Mouse (Mus musculus): ENCODE results near the gene Armc9.
A peak's percentile ranks its signal among the peaks of the same experiment; 100 is the strongest.

Armc9 gene

DNA sequence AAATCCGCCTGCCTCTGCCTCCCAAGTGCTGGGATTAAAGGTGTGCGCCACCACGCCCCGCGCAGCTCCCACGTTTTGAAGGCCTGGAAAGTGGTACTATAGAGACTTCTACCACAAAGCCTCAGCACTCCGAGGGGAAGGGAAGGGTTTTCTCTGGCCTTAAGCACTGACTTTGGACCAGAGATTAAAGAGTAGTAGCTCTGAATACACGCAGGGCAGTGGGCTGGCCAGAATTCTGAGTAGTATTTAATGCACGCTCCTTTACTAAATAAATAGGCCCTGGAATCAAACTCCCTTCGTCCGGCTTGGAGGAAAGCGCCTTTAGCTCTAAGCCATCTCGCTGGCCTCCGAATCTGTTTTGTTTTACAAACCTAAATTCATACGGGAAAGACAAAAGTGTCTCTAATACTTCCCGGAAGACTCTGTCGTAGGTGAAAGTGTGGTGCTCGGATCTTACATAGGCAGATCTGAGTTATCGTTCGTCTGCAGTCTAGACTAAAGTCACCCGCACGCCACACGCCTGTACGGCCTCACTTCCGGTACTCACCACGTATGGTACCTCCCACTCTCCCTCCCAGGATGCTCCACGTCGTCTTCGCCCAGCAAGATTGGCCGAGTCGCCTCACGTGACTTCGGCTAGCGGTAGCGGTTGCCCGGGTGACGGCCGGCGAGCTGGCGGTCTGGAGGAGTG is at the start of gene Armc9:
Armc9 (plus strand) TSS at position 648 of the 691 bp plus-strand sequence.
- DNase-seq (ENCODE audit: low spot score in 2 of 2), result peak; percentile 92 to 93

DNA sequence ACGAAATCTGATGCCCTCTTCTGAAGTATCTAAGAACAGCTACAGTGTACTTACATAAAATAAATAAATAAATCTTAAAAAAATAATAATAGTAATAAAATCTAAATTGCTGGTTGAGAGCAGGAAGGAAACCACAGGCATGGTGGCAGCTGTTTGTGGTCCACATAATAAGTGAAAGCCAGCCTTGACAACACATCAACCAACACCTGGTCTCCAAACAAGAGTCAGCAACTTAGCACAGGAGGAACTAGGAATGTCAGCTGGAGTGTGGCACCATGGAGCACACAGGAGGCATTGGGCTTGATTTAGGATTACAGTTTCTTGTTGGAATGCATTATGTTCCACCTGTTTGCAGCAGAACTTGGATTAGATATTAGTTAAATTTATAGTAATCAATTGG is 49.5 kb upstream of the Armc9 start:
- DNase-seq (ENCODE audit: low spot score in 2 of 2), result no peak

DNA sequence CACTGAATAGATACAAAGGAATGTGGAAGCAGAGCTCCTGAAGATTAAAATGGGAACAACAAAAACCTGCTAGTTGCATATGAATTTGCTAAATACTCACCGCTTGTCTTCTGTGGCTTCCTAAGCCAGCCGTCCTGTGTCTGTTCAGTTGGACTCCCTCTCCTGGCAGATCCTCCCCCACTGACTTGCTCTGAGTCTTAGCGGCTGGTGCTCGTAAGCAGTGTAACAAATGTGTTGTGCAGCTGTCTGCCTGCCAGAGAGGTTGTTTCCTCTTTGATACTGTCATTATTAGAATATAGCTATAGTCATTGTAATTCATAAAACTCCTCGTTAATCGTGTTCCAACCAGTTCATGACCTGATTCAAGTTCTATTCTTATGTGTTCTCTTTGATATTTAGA is 42.8 kb upstream of the Armc9 start, which contains the start of gene Htr2b:
Htr2b (minus strand) TSS at position 192 of the 400 bp plus-strand sequence.
- no peak for DNase-seq (ENCODE audit: low spot score in 2 of 2)

DNA sequence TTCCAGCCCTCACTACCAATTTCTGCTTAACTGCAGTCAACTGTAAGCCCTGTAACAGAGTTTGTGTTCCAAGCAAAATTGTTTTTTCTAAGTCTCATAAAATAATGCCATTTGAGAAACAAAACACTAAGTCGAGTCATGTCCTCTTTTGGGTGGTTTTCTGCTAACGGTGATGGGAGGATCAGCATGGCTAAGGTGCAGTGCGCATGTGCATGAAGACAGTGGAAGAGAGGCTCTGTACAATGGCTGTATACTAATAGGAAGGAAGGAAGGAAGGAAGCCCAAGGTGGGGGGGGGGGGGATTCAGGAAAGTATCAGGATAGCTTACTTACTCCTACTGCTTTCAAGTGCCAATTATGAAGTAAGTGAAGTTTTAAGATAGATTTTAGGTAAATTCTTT is 40.4 kb upstream of the Armc9 start:
- no peak for DNase-seq (ENCODE audit: low spot score in 2 of 2)

DNA sequence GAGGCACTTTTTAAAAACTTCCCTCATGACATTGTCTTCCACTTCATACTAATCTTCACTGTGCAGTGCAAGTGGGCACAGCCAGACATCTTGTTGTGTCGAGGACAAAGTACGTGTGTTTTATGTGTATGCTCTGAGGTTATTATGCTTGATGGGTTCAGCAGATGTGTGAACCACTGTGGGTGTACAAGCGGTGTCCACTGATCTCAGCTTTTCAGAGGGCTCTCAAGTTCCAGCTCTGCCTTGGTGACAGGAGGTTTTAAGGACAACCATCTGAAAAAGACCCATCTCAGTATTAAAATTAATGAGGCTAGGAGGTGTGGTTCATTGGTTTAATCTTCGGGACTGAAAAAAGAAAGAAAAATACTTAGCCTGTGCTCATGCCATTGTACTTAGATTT is 35.0 kb upstream of the Armc9 start:
- no peak for DNase-seq (ENCODE audit: low spot score in 2 of 2)

DNA sequence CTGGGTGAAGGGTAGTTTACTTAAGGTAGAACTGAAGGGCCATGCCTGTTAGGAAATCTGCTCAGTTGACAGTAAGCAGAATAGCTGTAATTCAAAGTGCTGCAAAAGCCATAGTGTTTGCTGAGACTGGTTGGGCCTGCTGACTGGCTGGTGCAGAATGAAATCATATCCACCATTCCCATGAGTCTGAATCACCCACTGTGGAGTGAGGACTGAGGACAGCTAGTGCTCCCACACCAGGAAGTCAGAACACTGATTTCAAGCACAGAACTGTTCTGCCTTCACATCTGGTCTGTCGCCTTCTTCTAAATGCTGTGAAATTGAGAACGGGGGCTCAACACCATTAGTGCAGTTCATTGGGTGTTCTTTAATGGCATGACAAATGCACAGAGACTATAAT is 28.5 kb upstream of the Armc9 start:
- DNase-seq (ENCODE audit: low spot score in 2 of 2), result no peak

DNA sequence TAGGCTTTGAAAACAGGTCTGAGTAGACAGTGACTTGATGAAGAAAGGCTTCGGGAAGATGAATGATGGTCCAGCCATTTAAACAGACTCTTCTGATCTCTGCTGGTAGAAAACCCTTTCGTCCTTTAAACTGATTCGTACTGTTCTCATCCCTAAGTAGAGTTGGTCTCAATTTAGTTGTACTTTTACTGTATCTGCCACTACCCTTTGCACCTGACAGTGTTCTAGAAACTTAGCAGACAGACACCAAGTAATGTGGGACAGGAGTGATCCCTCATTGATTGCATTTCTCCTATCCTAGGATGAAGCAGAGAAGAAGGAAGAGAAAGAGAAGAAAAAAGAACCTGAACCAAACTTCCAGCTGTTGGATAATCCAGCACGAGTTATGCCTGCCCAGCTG is 21.2 kb upstream of the Armc9 start, which contains the start of gene Gm21972:
Gm21972 (plus strand) TSS at position 301 of the 400 bp plus-strand sequence.
- no peak for DNase-seq (ENCODE audit: low spot score in 2 of 2)

DNA sequence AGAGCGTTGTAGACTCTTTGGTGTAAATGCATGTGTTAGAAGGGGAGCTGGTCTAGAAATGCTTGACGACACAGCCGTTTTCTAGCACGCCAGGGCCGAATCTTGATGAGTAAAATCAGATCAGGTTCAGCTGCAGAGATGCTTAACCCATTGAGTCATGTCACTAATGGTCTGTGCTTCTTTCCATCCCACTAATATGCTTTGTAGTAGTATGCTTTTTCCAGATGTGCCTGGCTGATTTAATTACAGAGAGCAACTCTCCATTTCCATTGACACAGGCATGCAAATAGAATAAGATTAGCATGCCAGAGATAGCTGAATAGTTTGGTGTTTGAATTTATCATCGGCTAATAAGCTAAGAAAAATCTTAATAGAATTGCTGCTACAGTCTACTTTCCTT is 19.3 kb upstream of the Armc9 start:
- no peak for DNase-seq (ENCODE audit: low spot score in 2 of 2)

DNA sequence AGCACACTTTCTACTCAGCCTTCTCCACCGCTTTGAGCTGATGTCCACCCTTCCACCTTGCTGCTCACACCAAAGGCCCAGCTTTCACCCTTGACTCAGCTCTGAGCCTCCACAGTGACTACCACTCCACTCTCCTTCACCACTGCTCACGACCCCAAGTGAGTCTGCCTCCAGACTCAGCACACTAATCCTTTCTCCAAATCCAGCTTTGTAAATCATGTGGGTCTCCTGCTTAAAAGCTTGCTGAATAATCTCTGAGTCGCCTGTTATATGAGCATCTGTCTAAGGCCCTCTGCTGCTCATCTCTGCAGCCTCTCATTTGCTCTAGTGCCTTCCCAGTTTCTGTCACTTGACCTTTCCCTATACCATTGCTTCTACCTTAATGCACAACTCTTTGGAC is 13.5 kb upstream of the Armc9 start:
- no peak for DNase-seq (ENCODE audit: low spot score in 2 of 2)

DNA sequence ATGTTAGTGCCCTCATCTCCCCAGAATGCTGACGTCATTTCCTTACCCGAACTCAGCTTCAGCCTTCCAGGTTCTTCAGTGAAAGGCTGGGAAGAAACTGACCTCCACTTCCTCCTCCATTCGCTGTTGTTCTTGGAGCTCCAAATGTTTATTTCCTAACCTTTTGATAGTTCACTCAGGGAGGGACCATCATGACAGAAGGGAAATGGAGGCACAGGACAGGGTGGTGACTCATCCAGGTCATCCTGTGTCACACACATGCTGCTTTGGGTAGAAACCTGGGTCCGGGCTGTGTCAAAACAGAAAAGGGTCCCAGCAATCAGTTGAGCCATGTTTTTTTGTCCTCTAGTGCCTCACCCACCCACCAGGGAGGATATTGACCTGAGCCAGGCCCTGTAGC is 11.4 kb upstream of the Armc9 start:
- no peak for DNase-seq (ENCODE audit: low spot score in 2 of 2)

DNA sequence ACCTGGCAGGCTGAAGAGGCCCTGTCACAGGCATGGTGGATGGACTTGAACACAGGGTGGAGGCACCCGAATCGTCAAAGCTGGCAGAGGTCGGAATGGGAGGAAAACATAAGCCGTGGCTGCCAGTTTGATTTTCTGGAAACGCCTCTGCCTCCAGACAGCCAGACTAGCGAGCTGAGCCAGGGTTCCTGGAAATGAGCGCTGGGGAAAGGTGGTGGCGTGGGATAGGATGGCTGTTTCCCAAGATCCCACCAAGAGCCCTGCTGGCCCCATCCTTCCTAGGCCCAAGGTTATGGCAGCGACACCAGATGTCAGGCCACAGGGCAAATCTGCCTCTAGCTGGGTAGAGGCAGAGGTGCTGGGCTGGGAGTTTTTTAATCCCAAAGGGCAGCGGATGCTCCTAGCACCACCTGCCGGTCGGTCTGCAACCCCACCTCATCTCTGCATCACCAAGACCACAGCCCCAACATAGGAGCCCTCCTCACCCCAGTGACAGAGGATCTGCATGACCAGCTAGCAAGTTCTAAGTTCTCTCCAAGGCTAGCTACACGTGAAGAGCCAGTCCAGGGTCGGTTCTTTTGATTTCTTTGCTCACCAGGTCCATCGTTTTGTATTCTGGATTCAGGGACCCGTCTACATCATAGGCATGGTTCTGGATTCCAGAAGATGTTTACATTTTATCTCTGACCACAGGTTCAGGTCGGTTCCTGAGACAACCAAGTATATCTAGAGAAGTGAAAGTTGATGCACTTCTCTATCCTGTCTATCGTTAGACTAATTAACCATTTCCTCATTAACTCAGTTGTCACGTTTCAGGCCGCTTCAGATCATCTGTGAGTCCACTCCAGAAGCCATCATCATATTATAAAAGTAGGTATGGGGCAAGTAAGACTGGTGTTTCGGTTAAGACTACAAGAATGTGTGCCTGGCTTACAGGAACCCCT is 10.3 kb upstream of the Armc9 start:
- DNase-seq (ENCODE audit: low spot score in 2 of 2), result no peak

DNA sequence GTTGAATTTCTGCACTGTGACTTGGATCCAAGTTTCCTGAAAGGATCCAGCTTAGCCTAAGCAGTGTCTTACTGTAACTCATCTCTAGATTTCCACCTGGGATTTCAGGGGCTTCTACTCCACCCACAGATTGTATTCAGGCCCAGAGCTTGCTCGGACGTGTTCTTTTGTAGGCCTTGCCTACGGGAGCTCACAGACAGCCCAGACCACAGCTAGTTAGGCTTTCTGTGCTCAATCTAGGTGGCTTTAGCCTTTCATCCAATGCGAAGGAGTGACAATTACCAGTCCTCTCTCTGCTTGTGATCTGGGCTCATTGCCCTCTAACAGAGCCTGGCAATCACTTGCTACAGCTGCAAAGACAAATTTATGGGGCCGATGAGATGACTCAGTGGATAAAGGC is 8.3 kb upstream of the Armc9 start:
- DNase-seq (ENCODE audit: low spot score in 2 of 2), result no peak

DNA sequence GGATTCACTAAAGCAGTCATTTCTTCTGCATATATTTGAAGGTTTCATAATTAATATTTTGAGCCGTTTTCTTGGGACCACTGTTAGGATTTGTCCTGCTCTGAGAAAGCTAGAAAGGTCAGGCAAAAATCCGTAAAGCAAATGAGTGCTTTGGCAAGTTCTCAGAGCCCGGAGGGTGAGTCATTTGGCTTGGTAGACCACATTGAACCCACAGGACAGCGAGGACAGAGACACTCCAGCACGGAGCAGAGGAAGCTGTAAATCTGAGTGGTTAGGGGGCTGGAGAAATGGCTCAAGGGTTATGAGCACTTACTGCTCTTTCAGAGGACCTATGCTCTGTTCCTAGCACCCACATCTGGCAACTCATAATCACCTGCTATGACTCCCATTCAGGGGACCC is 7.0 kb upstream of the Armc9 start:
- no peak for DNase-seq (ENCODE audit: low spot score in 2 of 2)

DNA sequence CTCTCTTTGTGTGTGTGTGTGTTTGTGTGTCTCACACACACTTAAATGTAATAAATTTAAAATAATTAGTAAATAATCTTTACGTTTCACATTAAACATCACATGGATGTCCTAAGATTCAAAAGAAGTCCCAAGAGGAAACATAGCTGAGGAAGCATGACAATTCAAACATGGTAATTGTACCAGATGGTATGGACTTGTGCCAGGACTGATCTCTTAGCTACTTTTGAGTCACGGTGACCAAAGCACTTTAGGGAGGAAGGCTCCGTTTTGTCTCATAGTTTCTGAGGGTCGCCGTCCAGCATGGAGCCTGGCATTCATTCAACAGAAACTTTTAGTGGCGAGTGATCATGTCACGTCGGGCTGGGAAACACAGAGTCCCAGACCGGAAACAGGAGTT is 6.4 kb upstream of the Armc9 start:
- DNase-seq (ENCODE audit: low spot score in 2 of 2), result no peak

DNA sequence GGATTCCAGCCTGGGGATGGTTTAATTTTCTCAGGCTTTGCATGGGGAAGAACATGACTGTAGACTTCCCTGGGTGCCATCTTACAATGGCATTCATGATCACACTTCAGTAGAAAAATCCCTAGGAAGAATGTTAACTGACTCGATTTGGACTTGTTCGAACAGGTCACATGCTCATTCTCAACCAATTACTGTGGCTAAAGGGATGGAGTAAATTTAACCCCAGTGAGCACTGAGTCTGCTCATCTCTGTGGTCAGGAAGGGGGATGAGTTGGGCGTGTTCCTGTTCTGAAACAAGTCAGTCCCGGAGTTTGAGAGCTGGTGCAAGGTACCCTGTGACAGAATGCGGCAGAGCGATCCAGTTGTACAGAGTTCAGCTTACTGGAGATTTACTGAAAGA is 3.7 kb upstream of the Armc9 start:
- no peak for DNase-seq (ENCODE audit: low spot score in 2 of 2)

DNA sequence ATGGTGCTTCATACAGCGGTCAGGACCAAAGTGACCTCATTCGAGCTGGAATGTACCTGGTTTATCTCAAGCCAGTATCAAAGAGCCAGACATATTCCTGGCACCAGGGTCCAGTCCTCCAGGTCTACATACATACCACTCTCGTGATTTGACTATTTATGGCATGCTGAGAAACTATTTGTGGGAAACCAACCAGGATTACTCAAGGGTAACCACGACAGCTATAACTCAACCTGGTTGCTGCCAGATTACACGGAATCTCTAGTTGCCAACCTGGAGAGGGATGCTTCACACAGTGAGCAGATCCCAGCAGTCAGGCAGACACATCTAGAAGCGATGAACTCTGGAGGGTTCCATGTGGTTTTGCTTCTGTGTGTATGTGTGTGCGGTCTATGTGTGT is 3.2 kb upstream of the Armc9 start:
- DNase-seq (ENCODE audit: low spot score in 2 of 2), result no peak

DNA sequence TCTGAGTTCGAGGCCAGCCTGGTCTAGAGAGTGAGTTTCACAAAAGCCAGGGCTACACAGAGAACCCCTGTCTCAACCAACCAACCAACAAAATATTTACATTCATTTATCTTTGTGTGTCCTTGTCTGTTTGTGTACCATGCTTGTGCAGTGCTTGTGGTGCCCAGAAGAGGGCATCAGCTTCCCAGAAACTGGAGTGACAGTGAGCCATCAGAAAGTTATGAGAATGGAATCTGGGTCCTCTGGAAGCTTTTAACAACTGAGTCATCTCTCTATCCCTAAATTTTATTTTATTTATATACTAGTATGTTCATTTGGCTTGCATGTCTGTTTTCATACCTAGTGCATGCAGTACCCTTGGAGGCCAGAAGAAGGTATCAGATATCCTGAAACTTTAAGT is 2.0 kb upstream of the Armc9 start:
- no peak for DNase-seq (ENCODE audit: low spot score in 2 of 2)

DNA sequence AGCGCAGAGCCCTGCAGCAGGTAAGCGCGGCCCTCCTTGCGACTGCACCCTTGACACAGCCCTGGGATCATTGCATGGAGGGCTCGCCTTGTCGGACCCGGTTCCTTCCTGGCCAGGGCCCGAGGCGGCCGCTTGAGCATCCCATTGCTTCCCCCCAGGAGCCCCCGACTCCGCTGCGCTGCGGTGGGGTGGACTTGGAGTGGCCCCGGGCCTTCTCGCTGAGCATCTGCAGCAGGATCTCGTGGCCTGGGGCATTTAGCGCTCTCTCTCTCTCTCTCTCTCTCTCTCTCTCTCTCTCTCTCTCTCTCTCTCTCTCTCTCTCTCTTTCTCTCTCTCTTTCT is 214 bp downstream of the Armc9 start:
- DNase-seq (ENCODE audit: low spot score in 2 of 2), result no peak

DNA sequence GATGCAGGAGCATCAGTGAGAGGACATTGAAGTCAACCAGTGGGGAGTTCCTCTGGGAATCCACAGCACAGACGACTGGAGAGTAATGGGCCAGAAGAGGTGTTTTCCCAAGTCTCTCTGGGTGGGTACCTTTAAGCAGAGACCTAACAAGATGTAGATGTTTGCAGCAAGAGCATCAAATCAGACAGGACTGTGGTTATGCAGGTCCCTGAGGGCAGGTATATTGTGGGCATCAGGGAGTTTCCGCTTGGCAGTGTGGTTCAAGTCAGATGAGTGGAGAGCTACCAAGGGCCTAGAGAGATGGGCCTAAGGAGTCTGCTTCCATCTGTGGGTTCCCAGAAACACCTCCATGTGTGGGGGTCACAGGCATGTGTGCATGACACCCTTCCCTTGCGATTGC is 1.5 kb downstream of the Armc9 start:
- DNase-seq (ENCODE audit: low spot score in 2 of 2), result no peak

DNA sequence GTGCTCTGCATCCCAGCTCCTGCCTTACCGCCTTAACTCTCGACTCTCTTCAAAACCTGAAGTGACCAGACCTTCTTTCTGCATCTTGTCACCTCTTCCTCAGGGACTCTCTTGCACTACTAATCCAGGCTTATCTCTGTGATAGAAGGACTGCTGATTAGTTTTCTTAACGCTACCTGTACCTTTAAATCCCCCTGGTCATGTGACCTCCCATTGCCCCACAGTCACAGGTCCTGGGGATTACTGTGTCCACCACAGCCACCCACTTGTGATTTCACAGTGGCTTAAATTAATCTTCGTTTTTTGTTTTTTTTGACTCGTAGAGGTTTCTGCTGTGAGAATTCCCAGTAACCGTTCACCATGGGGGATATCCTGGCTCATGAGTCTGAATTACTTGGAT is 2.0 kb downstream of the Armc9 start:
- DNase-seq (ENCODE audit: low spot score in 2 of 2), result no peak

DNA sequence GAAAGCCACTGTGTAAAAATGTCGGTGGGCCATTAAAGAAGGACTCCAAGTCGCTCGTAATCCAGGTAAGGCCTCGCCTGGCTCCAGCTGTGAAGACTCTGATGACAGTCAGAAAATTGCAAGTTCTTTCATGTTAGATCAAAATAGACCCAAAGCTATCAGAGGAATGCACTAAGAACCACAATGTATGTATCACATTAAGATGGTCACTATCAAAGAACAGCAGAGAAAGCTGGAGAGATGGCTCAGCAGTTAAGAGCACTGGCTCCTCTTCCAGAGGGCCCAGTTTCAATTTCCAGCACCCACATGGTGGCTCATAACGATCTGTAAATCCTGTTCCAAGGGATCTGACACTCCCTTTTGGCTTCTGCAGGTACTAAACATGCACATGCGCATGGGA is 5.5 kb downstream of the Armc9 start:
- DNase-seq (ENCODE audit: low spot score in 2 of 2), result no peak

DNA sequence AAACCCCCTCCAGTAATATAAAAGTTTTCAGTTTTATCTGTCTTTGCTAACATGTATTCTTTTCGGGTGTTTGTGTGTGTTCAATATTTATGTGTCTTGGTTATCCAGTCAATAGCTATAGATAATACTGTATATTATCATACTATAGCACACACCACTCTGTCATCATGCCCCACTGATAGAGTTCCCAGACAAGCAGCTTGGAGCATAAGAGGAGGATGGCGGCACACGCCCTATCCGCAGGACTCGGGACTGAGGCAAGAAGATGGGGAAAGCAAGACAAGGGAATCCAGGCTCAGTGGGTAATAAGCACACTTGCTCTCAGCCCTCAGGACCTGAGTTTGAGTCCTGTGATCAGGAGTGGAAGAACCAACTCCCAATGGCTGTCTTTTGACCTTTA is 5.9 kb downstream of the Armc9 start:
- DNase-seq (ENCODE audit: low spot score in 2 of 2), result no peak

DNA sequence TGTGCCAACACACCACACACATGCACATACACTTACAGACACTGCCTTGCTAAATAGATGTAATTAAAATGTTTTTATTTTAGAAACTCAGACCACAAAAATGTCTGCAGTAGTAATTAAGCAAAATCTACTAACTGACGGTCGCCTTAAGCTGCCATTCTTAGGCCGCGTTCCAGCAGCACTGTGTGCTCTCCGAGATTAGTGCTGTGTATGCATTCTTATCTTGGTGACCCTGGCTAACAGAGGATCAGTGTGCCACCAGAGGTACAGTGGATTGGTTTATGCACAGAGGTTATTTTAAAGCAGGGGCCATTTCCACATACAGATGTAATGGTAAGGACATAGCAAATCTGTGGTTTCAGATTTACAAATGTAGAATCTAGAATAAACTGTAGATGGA is 6.5 kb downstream of the Armc9 start:
- DNase-seq (ENCODE audit: low spot score in 2 of 2), result no peak
